ENCODE assay signal across 8 mouse cellular contexts in genomic region chr9:76014631-76015531, GRCm38 (mm10). TPM values are rescaled to one million over a fixed set of nuclear protein-coding genes. Genes with fewer than 3 reads are reported as not detected.
A peak's percentile ranks its signal among the peaks of the same experiment; 100 is the strongest.
DNase-seq lines count a peak whose midpoint lies in the region; ATAC-seq lines count a peak whose summit lies in the region.

Gene Hmgcll1, plus strand, starts transcription at chr9:76014855.

- H3K27ac ChIP-seq in heart, embryonic 16.5 days (ENCODE audit: low read length), result no peak within 1 kb of the TSS
- H3K27ac ChIP-seq in embryonic facial prominence, embryonic 14.5 days (replicated peaks; ENCODE audit: low read depth, low read length), result peak within 1 kb of the TSS; percentile 30; the same call in 1 of the 2 replicates
- no peak within 1 kb of the TSS for H3K27ac ChIP-seq in kidney, embryonic 16.5 days (ENCODE audit: low read length)
- H3K27ac ChIP-seq in liver, embryonic 11.5 days (ENCODE audit: low read depth, low read length), result no peak within 1 kb of the TSS

- no peaks in the 10 kb centered on the region for H3K36me3 ChIP-seq in heart, embryonic 16.5 days (ENCODE audit: control insufficient read depth, insufficient read depth)
- no peaks in the 10 kb centered on the region for H3K36me3 ChIP-seq in embryonic facial prominence, embryonic 14.5 days (ENCODE audit: control insufficient read depth, insufficient read depth, low read length)
- no peaks in the 10 kb centered on the region for H3K36me3 ChIP-seq in kidney, embryonic 16.5 days (ENCODE audit: insufficient read depth, low read length)
- H3K36me3 ChIP-seq in liver, embryonic 11.5 days (ENCODE audit: control insufficient read depth, insufficient read depth, low read length), result no peaks in the 10 kb centered on the region

- no peaks in the 10 kb centered on the region for H3K9me3 ChIP-seq in heart, embryonic 16.5 days (replicated peaks; ENCODE audit: control insufficient read depth, low read length)
- no peaks in the 10 kb centered on the region for H3K9me3 ChIP-seq in embryonic facial prominence, embryonic 14.5 days (ENCODE audit: control insufficient read depth, low read length)
- no peaks in the 10 kb centered on the region for H3K9me3 ChIP-seq in kidney, embryonic 16.5 days (ENCODE audit: low read length)
- no peaks in the 10 kb centered on the region for H3K9me3 ChIP-seq in liver, embryonic 11.5 days (ENCODE audit: control insufficient read depth, low read length)

- WGBS in heart, embryonic 16.5 days, result 10% methylated on average over 37 of the region's 40 CpGs
- 8% methylated on average over 30 of the region's 40 CpGs for WGBS in embryonic facial prominence, embryonic 14.5 days
- 7% methylated on average over 40 of the region's 40 CpGs for WGBS in kidney, embryonic 16.5 days
- 11% methylated on average over 40 of the region's 40 CpGs for WGBS in liver, embryonic 11.5 days

- peak; percentile 55; the same call in 1 of the 2 replicates for ATAC-seq in heart, embryonic 16.5 days (replicated peaks; ENCODE audit: extremely low read depth, insufficient read depth, low FRiP score)
- peak; percentile 89 for ATAC-seq in embryonic facial prominence, embryonic 14.5 days (ENCODE audit: low read depth)
- peak; percentile 89 for ATAC-seq in kidney, embryonic 16.5 days (ENCODE audit: low FRiP score, low TSS enrichment)
- peak; percentile 80 for ATAC-seq in liver, embryonic 11.5 days (replicated peaks; ENCODE audit: low FRiP score)

- 0 out of 2 replicates have a peak, but pooled peaks cover 4% of the 10 kb centered on the region for H3K4me1 ChIP-seq in heart, embryonic 16.5 days (ENCODE audit: control insufficient read depth, insufficient read depth, low read length)
- no peaks in the 10 kb centered on the region for H3K4me1 ChIP-seq in embryonic facial prominence, embryonic 14.5 days (ENCODE audit: control insufficient read depth, insufficient read depth, low read length)
- H3K4me1 ChIP-seq in kidney, embryonic 16.5 days (ENCODE audit: insufficient read depth, low read length), result peaks cover 8% of the 10 kb centered on the region
- no peaks in the 10 kb centered on the region; the same call in 1 of the 2 replicates for H3K4me1 ChIP-seq in liver, embryonic 11.5 days (replicated peaks; ENCODE audit: control insufficient read depth, insufficient read depth, low read length)

- DNase-seq in heart, postnatal 4 days, result no peak
- peak; percentile 33 for DNase-seq in adrenal gland, postnatal 25 days
- DNase-seq in embryonic facial prominence, embryonic 14.5 days (ENCODE audit: low spot score), result peak; percentile 62
- peak; percentile 47 for DNase-seq in liver, embryonic 11.5 days (ENCODE audit: low spot score)
- peak; percentile 8 for DNase-seq in retina, postnatal 7 days (ENCODE audit: low read depth, low spot score)
- DNase-seq in urinary bladder, postnatal 25 days (ENCODE audit: low spot score), result no peak

- peak within 1 kb of the TSS; percentile 96 for H3K4me2 ChIP-seq in heart, embryonic 16.5 days (ENCODE audit: low read depth, low read length)
- H3K4me2 ChIP-seq in embryonic facial prominence, embryonic 14.5 days (ENCODE audit: low read depth, low read length), result peak within 1 kb of the TSS; percentile 92
- H3K4me2 ChIP-seq in kidney, embryonic 16.5 days (replicated peaks; ENCODE audit: low read depth, low read length), result peak within 1 kb of the TSS; percentile 89
- peak within 1 kb of the TSS; percentile 94 for H3K4me2 ChIP-seq in liver, embryonic 11.5 days

- peak within 1 kb of the TSS; percentile 69 for H3K9ac ChIP-seq in heart, embryonic 16.5 days (ENCODE audit: low read length)
- H3K9ac ChIP-seq in embryonic facial prominence, embryonic 14.5 days (ENCODE audit: low read depth, low read length), result peak within 1 kb of the TSS; percentile 74
- H3K9ac ChIP-seq in kidney, embryonic 16.5 days (replicated peaks; ENCODE audit: low read length), result peak within 1 kb of the TSS; percentile 77
- H3K9ac ChIP-seq in liver, embryonic 11.5 days (ENCODE audit: low read depth, low read length), result peak within 1 kb of the TSS; percentile 59

- peak within 1 kb of the TSS; percentile 63 for H3K4me3 ChIP-seq in heart, embryonic 16.5 days (ENCODE audit: low read length)
- peak within 1 kb of the TSS; percentile 54 for H3K4me3 ChIP-seq in embryonic facial prominence, embryonic 14.5 days (ENCODE audit: low read depth, low read length)
- H3K4me3 ChIP-seq in kidney, embryonic 16.5 days (ENCODE audit: low read length), result peak within 1 kb of the TSS; percentile 63
- H3K4me3 ChIP-seq in liver, embryonic 11.5 days (ENCODE audit: low read depth, low read length), result peak within 1 kb of the TSS; percentile 58

- no peaks in the 10 kb centered on the region for H3K27me3 ChIP-seq in heart, embryonic 16.5 days (ENCODE audit: control insufficient read depth, insufficient read depth, low read length)
- no peaks in the 10 kb centered on the region for H3K27me3 ChIP-seq in embryonic facial prominence, embryonic 14.5 days (replicated peaks; ENCODE audit: control insufficient read depth, insufficient read depth, low read length)
- H3K27me3 ChIP-seq in kidney, embryonic 16.5 days (ENCODE audit: insufficient read depth, low read length), result no peaks in the 10 kb centered on the region
- H3K27me3 ChIP-seq in liver, embryonic 11.5 days (replicated peaks; ENCODE audit: control insufficient read depth, insufficient read depth, low read length), result no peaks in the 10 kb centered on the region

RNA-seq across cellular contexts. Expression of gene Hmgcll1, which starts in this region (rescaled TPM):
- polyA plus RNA-seq in heart, embryonic 16.5 days (2015; fragmentation: Nextera tagmentation; extraction: Ambion mirVana), result 0.75 and 1.2 TPM in 2 replicates
- under 1 TPM; 0.41 to 0.60 TPM for total RNA-seq in heart, postnatal 4 days (2021)
- 2.1 and 3.0 TPM in 2 replicates for total RNA-seq in adrenal gland, postnatal 25 days (2021)
- 2.9 and 3.9 TPM in 2 replicates for polyA plus RNA-seq in embryonic facial prominence, embryonic 14.5 days (2014; fragmentation: Nextera tagmentation; extraction: Ambion mirVana)
- 3.1 TPM in 2 replicates for polyA plus RNA-seq in kidney, embryonic 16.5 days (2015; fragmentation: Nextera tagmentation; extraction: Ambion mirVana)
- 0.70 and 1.5 TPM in 2 replicates for polyA plus RNA-seq in liver, embryonic 11.5 days (2014; fragmentation: Nextera tagmentation; extraction: Ambion mirVana)

Comparison
In these comparisons a context has a peak if more than half of its experiments do, and no peak if none do; other contexts are left out.
1. DNase-seq: peak in adrenal gland, postnatal 25 days (single experiment), embryonic facial prominence, embryonic 14.5 days (single experiment), liver, embryonic 11.5 days (single experiment) and retina, postnatal 7 days (single experiment); none in heart, postnatal 4 days (single experiment) and urinary bladder, postnatal 25 days (single experiment).
2. Peak in every context shown above with its lines, with median percentiles within 50 percentile points of each other: ATAC-seq, H3K4me2 ChIP-seq, H3K4me3 ChIP-seq and H3K9ac ChIP-seq.